Mouse (Mus musculus): Measurements from ENCODE around the gene Acy3. TPM values are rescaled to one million over a fixed set of nuclear protein-coding genes. Genes with fewer than 3 reads are reported as not detected.
"Not testable (repeated sequence)": the region's sequence is repeated elsewhere in the genome, so short reads cannot be mapped to it uniquely, and the experiment has no call there.

The Acy3 gene
- polyA plus RNA-seq, 1 experiment from 2014 or later, result 9.9 TPM

DNA sequence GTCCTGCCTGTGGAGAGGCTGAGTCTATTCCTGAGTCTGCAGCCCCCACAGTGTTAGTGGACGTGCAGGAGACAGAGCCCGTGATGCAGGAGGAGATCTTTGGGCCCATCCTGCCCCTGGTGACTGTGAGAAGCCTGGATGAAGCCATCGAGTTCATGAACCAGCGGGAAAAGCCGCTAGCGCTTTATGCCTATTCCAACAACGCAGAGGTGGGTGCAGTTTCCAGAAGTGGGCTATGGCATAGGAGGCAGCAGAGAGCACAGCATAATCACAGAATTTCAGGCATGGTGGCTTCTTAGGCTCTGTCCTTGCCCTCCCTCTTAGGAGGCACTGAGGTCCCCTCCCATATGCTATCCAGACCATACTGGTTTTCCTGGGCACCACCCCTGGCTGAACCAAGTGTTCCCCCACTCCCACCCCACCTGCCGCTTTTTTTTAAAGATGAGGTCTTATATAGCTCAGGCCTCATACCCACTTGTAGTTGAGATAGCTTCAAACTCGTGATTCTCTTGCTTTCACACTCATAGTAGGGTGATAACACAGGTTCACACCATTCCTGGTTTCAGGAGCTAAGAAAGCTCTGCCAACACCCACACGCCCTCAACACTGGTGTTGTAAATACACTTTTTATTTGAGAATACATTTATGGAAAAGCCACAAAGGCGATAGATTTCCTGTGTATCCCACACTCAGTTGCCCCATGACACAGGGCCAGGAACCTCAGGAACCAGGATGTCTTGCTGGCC, 19.9 kb upstream of the Acy3 start:
- no peak overlapping the region for H3K27ac ChIP-seq (replicated peaks)
- DNase-seq (ENCODE audit: low spot score), result no peak
- no peak overlapping the region for H3K9ac ChIP-seq (ENCODE audit: low read length)
- no peaks in the 10 kb centered on the region; the same call in 1 of the 2 replicates for H3K4me1 ChIP-seq (replicated peaks; ENCODE audit: control insufficient read depth, insufficient read depth)
- no peak for ATAC-seq (ENCODE audit: low FRiP score, low TSS enrichment)
- H3K27me3 ChIP-seq (ENCODE audit: control insufficient read depth, insufficient read depth, low read length), result no peaks in the 10 kb centered on the region
- no peaks in the 10 kb centered on the region for H3K36me3 ChIP-seq (ENCODE audit: control insufficient read depth, insufficient read depth, low read length)
- TF ChIP-seq EP300 (optimal IDR thresholded peaks at IDR 0.05) (no peak), CTCF (IDR thresholded peaks at IDR 0.05; ENCODE audit: low read depth) (peak; percentile 45)
- no peak overlapping the region for H3K4me3 ChIP-seq (ENCODE audit: low read depth, low read length)
- WGBS, result 70% methylated on average over 11 of the region's 11 CpGs
- H3K4me2 ChIP-seq (replicated peaks; ENCODE audit: low read depth), result no peak overlapping the region
- no peaks in the 10 kb centered on the region for H3K9me3 ChIP-seq (ENCODE audit: control insufficient read depth, low read length)

DNA sequence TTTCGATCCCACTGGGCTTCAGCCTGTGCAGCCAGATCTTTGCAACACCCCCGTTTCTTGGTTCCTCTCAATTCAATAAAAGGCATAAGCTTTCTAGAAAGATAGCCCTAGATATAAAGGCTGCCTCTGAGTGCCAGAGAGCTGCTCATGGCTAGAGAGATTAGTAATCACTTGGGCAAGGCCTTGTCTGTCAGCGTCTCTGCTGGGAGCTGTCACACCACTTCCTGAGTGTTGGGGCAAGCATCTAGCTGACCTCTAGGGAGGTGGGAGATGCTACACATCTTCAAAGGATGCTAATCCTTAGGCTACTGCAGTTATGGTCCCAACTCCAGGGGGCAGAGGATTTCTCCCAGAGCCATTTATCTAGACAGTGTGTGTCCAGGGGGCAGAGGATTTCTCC, 19.1 kb upstream of the Acy3 start:
- ATAC-seq (ENCODE audit: low FRiP score, low TSS enrichment) (no peak), DNase-seq (ENCODE audit: low spot score) (no peak)
- no peak overlapping the region for H3K4me2 ChIP-seq (replicated peaks; ENCODE audit: low read depth)
- no peaks in the 10 kb centered on the region for H3K27me3 ChIP-seq (ENCODE audit: control insufficient read depth, insufficient read depth, low read length)
- no peak overlapping the region for H3K9ac ChIP-seq (ENCODE audit: low read length)
- H3K4me3 ChIP-seq (ENCODE audit: low read depth, low read length), result no peak overlapping the region
- WGBS, result 44% methylated on average over 3 of the region's 3 CpGs
- TF ChIP-seq CTCF (IDR thresholded peaks at IDR 0.05; ENCODE audit: low read depth), result no peak
- TF ChIP-seq EP300 (optimal IDR thresholded peaks at IDR 0.05), result no peak
- no peaks in the 10 kb centered on the region for H3K9me3 ChIP-seq (ENCODE audit: control insufficient read depth, low read length)
- no peaks in the 10 kb centered on the region for H3K36me3 ChIP-seq (ENCODE audit: control insufficient read depth, insufficient read depth, low read length)
- no peaks in the 10 kb centered on the region; the same call in 1 of the 2 replicates for H3K4me1 ChIP-seq (replicated peaks; ENCODE audit: control insufficient read depth, insufficient read depth)
- H3K27ac ChIP-seq (replicated peaks), result no peak overlapping the region

DNA sequence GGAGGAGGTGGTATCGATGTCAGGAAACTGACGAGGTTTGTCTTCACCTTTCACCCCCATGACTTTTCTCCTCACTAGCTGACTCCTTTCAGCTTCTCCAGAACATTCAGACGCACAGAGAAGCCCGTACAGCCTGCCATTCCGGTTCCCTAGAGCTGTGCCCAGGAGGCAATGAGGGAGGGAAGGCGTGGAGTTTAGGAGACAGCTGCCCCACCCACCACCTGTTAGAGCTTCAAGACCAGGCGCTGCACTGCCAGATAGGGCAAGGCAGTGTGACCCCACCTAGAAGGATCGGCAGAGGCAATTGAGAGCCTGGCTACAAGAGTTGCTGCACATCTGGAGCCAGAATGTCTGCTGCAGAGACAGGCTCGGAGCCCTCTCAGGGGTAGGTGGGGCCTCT, 14.1 kb upstream of the Acy3 start, which contains the start of gene Aldh3b2:
Aldh3b2 (plus strand) TSS at position 100 of the 400 bp plus-strand sequence.
- no peaks in the 10 kb centered on the region for H3K9me3 ChIP-seq (ENCODE audit: control insufficient read depth, low read length)
- TF ChIP-seq EP300 (optimal IDR thresholded peaks at IDR 0.05) (peak; percentile 92), CTCF (IDR thresholded peaks at IDR 0.05; ENCODE audit: low read depth) (no peak)
- 20% methylated on average over 9 of the region's 9 CpGs for WGBS
- peak; percentile 83 for DNase-seq (ENCODE audit: low spot score)
- no peak within 1 kb of the TSS for H3K9ac ChIP-seq (ENCODE audit: low read length)
- peak; percentile 78 for ATAC-seq (ENCODE audit: low FRiP score, low TSS enrichment)
- peak within 1 kb of the TSS; percentile 4; the same call in 1 of the 2 replicates for H3K4me3 ChIP-seq (ENCODE audit: low read depth, low read length)
- peak within 1 kb of the TSS; percentile 74 for H3K27ac ChIP-seq (replicated peaks)
- no peaks in the 10 kb centered on the region for H3K27me3 ChIP-seq (ENCODE audit: control insufficient read depth, insufficient read depth, low read length)
- no peaks in the 10 kb centered on the region for H3K36me3 ChIP-seq (ENCODE audit: control insufficient read depth, insufficient read depth, low read length)
- H3K4me2 ChIP-seq (replicated peaks; ENCODE audit: low read depth), result peak within 1 kb of the TSS; percentile 11; the same call in 1 of the 2 replicates
- no peaks in the 10 kb centered on the region; the same call in 1 of the 2 replicates for H3K4me1 ChIP-seq (replicated peaks; ENCODE audit: control insufficient read depth, insufficient read depth)

DNA sequence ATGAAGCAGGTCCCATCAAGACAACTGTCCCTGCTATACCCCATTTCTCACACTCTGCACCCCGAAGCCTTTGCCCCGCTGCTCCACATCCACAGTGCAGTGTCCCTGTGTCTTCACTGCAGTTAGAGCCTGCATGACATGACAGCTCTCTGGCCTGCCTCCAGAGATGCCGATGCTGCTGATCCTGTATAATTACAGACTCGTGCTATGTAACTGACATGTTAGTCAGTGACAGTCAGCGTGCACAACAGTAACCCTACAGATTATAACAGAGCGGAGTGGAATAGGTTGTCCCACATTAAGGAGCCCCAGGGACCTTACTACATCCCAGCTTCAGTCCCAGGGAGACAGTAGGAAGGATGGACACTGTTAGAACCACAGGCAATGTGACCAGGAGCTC, 11.8 kb upstream of the Acy3 start:
- not testable (repeated sequence) for H3K9me3 ChIP-seq (ENCODE audit: control insufficient read depth, low read length); ATAC-seq (ENCODE audit: low FRiP score, low TSS enrichment); H3K27me3 ChIP-seq (ENCODE audit: control insufficient read depth, insufficient read depth, low read length); DNase-seq (ENCODE audit: low spot score); H3K4me2 ChIP-seq (replicated peaks; ENCODE audit: low read depth); H3K36me3 ChIP-seq (ENCODE audit: control insufficient read depth, insufficient read depth, low read length); H3K4me1 ChIP-seq (replicated peaks; ENCODE audit: control insufficient read depth, insufficient read depth); H3K9ac ChIP-seq (ENCODE audit: low read length); H3K27ac ChIP-seq (replicated peaks); H3K4me3 ChIP-seq (ENCODE audit: low read depth, low read length)
- 68% methylated on average over 6 of the region's 6 CpGs for WGBS

DNA sequence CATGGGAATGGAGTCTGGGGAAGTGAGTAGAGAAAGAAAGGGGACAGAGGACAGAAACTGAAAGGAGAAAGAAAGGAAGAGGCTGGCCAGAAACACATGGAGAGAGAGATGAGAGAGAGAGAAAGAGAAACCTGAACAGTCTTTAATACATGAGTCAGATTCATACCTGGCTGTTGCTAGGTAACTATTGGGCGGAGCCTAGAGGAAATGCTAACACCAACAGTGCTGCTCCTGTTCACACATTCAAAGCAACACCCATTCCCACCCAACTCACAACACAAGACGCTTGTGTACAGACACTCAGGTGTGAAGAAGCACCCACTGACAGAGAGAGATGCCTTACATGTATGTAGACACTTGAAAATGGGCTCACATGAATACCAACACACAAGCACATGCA, 10.5 kb upstream of the Acy3 start:
- ATAC-seq (ENCODE audit: low FRiP score, low TSS enrichment), result peak; percentile 48; the same call in 1 of the 2 replicates
- Histone ChIP-seq H3K9ac (ENCODE audit: low read length) (no peak overlapping the region), H3K4me1 (replicated peaks; ENCODE audit: control insufficient read depth, insufficient read depth) (no peaks in the 10 kb centered on the region; the same call in 1 of the 2 replicates), H3K4me2 (replicated peaks; ENCODE audit: low read depth) (no peak overlapping the region), H3K4me3 (ENCODE audit: low read depth, low read length) (no peak overlapping the region), H3K27me3 (ENCODE audit: control insufficient read depth, insufficient read depth, low read length) (no peaks in the 10 kb centered on the region), H3K9me3 (ENCODE audit: control insufficient read depth, low read length) (no peaks in the 10 kb centered on the region), H3K27ac (replicated peaks) (0 out of 2 replicates have a peak overlapping the region, but pooled peaks have one; percentile 1), H3K36me3 (ENCODE audit: control insufficient read depth, insufficient read depth, low read length) (no peaks in the 10 kb centered on the region)
- DNase-seq (ENCODE audit: low spot score), result peak; percentile 66
- no peak for TF ChIP-seq CTCF (IDR thresholded peaks at IDR 0.05; ENCODE audit: low read depth)
- 49% methylated on average over 2 of the region's 2 CpGs for WGBS

DNA sequence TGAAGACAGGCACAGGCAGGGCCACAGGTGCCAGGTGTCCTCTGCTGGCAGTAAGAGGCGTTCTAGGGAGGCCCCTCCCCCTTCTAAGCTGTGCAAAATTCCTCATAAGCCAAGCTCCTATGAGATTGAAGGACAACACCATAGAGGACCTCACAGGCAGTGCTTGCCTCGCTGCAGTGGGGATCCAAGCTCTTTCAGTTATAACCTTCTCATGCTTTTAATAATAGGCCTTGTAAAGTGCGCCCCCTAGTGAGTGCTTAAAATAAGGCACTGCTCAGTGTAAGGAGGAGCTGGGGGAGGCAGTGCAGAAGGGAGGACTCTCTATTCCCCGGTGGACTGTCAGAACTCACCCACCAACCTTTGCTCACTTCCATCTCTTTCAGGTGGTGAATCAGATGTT, 6.1 kb upstream of the Acy3 start:
- H3K27ac ChIP-seq (replicated peaks), result no peak overlapping the region
- no peak overlapping the region for H3K4me3 ChIP-seq (ENCODE audit: low read depth, low read length)
- ATAC-seq (ENCODE audit: low FRiP score, low TSS enrichment) (peak; percentile 70), DNase-seq (ENCODE audit: low spot score) (peak; percentile 82)
- H3K27me3 ChIP-seq (ENCODE audit: control insufficient read depth, insufficient read depth, low read length), result no peaks in the 10 kb centered on the region
- TF ChIP-seq EP300 (optimal IDR thresholded peaks at IDR 0.05) (no peak), CTCF (IDR thresholded peaks at IDR 0.05; ENCODE audit: low read depth) (peak; percentile 95)
- H3K9ac ChIP-seq (ENCODE audit: low read length), result no peak overlapping the region
- no peaks in the 10 kb centered on the region; the same call in 1 of the 2 replicates for H3K4me1 ChIP-seq (replicated peaks; ENCODE audit: control insufficient read depth, insufficient read depth)
- 12% methylated on average over 4 of the region's 4 CpGs for WGBS
- no peaks in the 10 kb centered on the region for H3K9me3 ChIP-seq (ENCODE audit: control insufficient read depth, low read length)
- no peaks in the 10 kb centered on the region for H3K36me3 ChIP-seq (ENCODE audit: control insufficient read depth, insufficient read depth, low read length)
- no peak overlapping the region for H3K4me2 ChIP-seq (replicated peaks; ENCODE audit: low read depth)

Data from stomach, postnatal 0 days (tissue).